Mouse (Mus musculus) thymus, postnatal 10 days (tissue): ENCODE results near the gene Arf1.
A peak's percentile ranks its signal among the peaks of the same experiment; 100 is the strongest.
"Not testable (repeated sequence)": the region's sequence is repeated elsewhere in the genome, so short reads cannot be mapped to it uniquely, and the experiment has no call there.

Experiments used
- DNase-seq, 2 experiments: peaks; one replicate each; pipeline ENCODE4 v3.0.0; 2021; ENCODE audit warnings: low spot score in 2 of 2

The Arf1 gene

GRCm38 (mm10) chr11:59226787-59227603 lies 1.1 kb downstream of the Arf1 start:
- no peak for DNase-seq

- no peak for DNase-seq
These were observed 1.8 kb downstream of the Arf1 start for GRCm38 (mm10) chr11:59226251-59226650.

DNA sequence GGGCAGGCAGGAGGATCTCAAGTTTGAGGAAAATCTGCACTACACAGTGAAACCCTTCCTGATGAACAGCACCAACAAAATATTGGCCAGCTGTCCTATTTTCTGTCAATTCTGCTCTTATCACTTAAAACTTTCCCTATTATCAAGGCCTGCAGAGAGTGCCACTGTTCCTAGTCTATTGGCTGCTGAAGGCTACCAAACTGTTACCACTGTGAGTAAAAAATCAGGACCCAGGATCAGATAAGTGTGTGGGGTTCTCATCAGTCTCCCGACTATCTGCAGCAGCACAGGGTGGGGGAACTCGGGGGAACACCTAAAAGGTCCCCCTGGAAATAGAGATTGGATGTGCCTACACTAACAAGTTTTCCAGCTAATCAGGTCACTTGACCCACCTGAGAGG lies 2.9 kb downstream of the Arf1 start:
- no peak for DNase-seq

- no peak for DNase-seq
These were observed 3.6 kb downstream of the Arf1 start for GRCm38 (mm10) chr11:59224470-59224869.

DNA sequence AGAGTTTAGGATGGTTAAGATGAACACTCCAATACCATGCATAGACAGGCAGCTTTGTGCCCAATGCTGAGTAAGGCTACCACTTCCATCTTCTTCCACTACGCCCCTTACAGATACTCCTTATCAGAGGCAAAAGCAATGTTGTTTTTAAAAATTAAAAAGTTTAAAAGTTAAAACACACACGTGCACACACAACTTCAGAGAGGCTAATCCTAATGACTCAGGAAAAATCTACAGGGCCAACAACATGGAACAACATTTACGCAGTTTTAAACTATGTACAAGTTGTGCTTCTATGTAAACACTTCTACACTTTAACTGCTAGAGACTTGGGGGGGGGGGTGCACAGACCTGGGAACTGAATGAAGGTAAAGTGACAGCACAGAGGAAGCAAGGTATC lies 4.0 kb downstream of the Arf1 start:
- no peak for DNase-seq

GRCm38 (mm10) chr11:59222306-59222705 lies 5.8 kb downstream of the Arf1 start:
- DNase-seq, result no peak

DNA sequence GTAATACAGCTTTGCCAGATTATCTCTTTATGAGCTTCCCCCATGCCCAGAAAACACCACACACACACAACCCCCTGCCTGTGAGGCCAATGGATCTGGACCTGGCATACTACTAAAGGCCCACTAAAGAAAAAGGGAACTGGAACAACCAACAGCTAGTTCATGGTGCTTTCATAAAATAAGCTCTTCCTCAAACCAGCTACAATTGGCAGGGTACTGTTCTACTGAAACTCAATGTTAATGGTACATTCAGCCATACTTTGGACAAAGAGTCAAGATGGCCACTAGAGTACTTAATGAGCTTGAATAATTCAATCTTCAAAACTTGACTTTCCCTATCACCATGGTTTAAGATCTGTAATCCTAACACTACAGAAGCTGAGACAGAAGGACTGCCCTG lies 6.5 kb downstream of the Arf1 start:
- no peak for DNase-seq

DNA sequence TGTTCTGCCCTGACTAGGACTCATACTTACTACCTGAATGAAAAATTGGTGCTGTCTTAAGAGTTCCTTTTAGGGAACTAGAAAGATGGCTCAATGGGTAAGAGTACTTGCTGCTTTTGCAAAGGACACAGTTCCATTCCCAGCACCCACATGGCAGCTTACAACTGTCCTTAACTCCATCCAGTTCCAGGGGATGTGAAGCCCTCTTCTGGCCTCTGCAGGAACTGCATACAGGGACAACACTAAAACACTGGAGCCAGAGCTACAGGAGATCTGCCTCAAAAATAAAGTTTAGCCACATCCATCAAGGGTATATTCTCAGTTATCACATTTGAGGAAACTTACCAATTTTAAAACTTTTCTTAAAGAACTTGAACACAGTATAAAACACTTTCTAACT lies 9.0 kb downstream of the Arf1 start:
- DNase-seq, result peak in 1 of 2 experiments; percentile 41

DNA sequence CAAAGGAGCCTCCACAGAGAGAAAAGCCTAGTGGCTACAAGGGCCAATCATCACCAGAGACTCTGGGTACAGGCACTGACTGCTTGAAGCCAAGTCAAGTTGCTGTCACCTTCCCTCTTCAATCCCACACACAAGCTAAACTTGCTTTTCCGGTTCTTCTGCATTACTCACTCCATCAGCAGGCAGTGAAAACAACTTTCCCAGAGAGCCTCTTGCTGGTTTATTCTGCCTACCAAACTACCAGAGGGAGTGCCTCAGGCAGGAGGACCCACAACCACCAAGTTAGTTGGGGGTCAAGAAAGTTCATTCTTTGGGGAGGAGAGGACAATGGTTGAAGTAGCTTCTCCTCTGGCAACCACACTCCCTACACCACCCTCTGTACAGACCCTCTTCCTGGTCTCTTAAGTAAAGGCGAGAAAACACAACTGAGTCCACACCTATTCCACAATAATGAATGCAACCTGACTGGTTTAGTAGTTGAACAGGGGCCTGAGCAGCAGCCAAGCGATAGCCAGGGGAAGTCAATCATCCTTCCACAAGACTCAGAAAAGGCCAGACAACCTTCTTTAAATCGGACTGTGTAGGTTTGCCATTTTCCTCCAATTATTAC lies 9.6 kb downstream of the Arf1 start:
- DNase-seq, result no peak

GRCm38 (mm10) chr11:59216955-59217354 lies 11.1 kb downstream of the Arf1 start:
- DNase-seq, result no peak

DNA sequence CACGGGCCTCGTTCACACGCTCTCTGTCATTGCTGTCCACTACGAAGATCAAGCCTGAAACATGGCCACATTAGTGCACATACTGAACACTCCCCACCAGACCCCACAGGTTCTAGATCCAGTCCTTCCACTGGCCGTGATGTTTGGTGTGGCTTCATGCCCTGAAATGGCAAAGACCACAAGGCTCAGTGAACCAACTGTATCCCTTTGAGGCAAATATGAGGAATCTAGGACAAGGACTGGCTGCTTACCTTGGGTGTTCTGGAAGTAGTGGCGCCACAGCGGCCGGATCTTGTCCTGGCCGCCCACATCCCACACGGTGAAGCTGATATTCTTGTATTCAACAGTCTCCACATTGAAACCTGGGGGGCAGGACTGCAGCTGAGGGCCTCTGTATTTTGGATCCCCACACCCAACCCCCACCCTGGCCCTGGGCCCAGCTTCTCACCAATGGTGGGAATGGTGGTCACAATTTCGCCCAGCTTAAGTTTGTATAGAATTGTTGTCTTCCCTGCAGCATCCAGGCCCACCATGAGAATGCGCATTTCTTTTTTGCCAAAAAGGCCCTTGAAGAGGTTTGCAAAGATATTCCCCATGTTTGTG lies 15.1 kb downstream of the Arf1 start:
- no peak for DNase-seq

GRCm38 (mm10) chr11:59212320-59212719 lies 15.8 kb downstream of the Arf1 start:
- peak in 1 of 2 experiments; percentile 10 for DNase-seq

DNA sequence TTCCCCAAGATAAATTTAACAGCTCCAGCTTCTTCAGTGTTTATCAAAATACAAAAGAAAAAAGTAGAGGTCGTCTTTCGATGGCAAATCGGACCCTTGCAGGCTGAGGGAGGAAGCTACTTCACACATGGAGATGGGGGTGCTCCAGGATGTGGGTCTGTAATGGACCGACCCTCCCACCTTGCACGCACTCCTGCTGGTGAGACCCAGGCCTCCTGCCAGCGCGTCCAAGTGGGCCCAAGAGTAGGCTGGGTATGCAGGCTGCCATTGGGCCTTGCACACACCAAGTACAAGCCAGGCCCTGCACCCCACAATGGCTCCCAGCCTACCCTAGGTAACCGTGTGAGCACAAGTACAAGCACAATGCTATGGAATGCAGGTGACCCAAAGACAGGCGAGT lies 16.5 kb downstream of the Arf1 start:
- not testable (repeated sequence) for DNase-seq

DNA sequence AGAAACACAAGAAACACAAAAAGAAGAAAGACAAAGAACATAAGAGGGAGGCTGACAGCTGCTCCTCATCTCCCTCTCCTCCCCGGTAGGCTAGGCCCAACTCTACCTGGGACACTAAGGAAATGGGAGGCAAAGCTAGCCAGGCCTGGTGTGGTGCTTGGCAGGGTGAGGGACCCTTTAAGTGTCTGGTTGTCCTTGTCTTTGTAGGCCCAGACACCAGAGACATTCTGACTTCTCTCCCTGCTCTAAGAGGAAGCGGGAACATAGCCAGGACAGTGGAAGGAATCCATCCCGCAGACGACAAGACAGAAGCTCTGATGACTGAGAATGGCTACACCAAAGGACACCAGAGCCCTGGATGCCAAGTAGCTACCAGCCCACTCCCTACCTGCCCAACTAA lies 18.1 kb downstream of the Arf1 start:
- no peak for DNase-seq

GRCm38 (mm10) chr11:59209580-59209979 lies 18.5 kb downstream of the Arf1 start:
- no peak for DNase-seq

GRCm38 (mm10) chr11:59209003-59209441 lies 19.0 kb downstream of the Arf1 start:
- peak; percentile 39 to 43 for DNase-seq

DNA sequence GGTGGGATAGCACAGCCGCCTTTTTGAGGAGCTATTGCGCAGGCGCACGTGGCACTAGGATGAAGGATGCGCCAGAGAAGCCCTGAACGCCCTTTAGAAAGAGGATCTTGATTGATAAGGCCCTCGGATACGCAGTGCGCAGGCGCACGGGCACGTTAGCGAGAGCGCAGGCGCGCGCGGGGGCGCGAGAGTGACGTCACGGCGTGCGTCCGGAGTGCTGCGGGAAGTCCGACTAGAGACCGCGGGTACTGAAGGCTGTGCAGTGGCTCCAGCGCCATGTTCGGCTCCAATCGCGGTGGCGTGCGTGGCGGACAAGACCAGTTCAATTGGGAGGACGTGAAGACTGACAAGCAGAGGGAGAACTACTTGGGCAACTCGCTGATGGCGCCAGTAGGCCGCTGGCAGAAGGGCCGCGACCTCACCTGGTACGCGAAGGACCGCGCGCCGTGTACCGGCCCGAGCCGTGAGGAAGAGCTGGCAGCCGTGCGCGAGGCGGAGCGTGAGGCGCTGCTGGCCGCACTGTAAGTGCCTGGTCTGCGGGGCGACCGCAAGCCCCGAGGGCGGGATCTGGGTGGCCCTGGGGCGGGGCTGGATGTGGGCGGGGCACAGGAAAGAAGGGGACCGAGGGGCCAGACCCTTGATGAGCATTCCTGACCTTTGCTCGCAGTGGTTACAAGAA lies 19.8 kb downstream of the Arf1 start, which contains the start of gene 2310033P09Rik:
2310033P09Rik (plus strand) TSS at position 169 of the 679 bp plus-strand sequence.
- peak; percentile 80 to 86 for DNase-seq

DNA sequence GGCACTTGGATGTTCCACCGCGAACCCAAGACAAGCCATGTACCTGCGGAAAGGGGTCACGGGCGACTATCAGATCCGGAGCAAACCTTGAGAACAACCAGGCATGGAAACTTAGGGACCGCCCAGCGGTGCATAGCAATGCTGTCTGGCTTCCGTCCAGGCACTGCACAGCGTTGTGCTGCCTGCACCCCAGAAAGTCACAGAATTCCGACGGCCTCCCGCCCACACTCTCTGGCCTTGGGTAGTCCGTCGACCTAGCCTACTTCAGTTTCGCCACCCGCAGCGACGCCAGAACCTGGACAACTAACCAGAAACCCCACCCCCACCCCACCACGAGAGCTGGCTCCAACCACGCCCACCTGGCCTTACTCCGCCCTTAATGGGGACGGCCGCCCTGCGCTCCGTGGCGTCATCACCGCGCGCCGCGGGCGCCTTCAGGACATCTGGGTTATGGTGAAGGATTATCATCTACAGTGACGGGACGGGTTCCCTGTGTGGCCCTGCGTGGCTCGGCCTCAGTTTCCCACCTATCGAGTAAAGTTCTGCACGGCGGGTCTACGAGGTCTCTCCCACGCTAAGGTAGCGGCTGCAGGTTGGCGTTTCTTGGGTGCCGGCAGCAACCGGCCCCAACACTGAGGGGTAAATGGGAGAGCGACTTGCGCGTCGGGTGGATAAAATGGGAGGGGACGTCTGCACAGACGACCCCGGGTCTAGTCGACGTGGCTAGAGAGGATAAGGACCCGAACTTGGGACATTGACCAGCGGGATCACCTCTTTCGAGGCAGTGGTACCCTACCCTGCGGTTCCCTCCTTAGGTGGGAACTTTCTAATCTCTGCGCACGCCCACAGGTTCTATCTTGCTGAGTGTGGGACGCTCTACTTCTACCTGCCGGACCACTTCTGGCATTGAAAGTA lies 25.7 kb downstream of the Arf1 start, which contains the start of gene Mrpl55:
Mrpl55 (plus strand) TSS at position 406 of the 915 bp plus-strand sequence.
- DNase-seq, result peak; percentile 84 to 92

DNA sequence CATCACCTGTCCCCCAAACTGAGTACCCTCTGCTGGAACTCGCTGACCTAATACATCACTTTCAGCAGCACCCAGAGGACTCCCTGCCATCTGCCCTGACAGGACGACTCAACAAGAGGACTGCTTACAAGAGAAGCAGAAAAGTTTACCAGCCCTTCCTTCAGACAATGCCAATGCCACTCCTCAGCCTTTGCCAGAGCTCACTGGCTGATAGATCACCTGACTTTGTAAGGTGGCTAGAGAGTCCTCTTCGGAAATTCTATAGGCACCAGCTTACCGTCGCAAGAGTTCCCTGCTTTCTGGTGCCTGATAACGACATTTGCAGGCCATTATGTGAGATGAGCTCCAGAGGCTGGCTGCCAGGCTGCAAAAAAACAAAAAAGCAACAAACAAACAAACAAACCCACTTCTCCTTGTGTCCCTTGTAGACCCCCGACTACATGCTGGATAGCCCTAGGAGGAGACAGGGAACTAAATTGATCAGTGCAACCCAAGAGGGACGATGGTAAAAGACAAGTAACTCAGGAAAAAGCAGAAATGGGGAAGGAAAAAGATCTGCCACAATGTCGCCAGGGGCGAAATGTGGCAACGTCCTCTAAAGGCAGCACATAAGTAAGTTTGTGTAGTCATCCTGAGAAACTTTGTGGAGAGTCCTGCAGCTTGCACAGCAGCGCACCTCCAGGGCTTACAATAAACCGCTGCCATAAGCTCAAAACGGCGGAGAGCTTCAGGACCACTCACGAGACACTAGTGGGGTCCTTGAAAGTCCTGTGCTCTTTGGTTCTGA lies 26.7 kb downstream of the Arf1 start:
- DNase-seq, result no peak

DNA sequence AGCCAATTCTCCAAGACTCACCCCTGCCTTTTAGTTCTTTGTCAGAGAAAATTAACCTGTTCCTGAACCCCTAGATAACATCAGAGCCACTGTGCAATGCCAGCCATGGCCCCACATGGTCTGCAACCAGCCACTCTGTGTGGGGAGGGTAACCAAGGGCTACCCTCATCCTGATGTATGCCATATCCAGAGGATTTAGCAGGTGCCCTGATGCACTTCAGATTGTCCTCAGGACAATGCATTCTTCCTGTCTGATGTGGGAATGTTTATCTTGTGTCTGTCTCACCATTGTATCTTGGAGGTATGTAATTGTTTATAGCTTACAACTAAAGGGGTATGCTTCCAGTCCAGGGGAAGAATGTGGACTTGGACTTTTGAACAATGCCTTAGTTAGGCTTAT lies 31.8 kb downstream of the Arf1 start:
- no peak for DNase-seq
